ENCODE assay signal across 10 mouse cellular contexts in genomic region chr13:103806210-103806851, GRCm38 (mm10). TPM values are rescaled to one million over a fixed set of nuclear protein-coding genes. Genes with fewer than 3 reads are reported as not detected.
DNase-seq lines count a peak whose midpoint lies in the region; ATAC-seq lines count a peak whose summit lies in the region.
"Had no signal": no experiment of that assay in that cellular context is flagged by ENCODE, and none has a peak within 500 bp of the region (broad histone marks: within the 10 kb centered on the region; RNA-seq: fewer than 3 reads in every experiment).

No protein-coding gene starts in this region.

- no peak overlapping the region for H3K4me2 ChIP-seq in midbrain, embryonic 11.5 days
- no peak overlapping the region for H3K4me2 ChIP-seq in liver, embryonic 12.5 days
- no peak overlapping the region for H3K4me2 ChIP-seq in kidney, embryonic 14.5 days (replicated peaks; ENCODE audit: low read depth, low read length)
- H3K4me2 ChIP-seq: embryonic facial prominence, embryonic 15.5 days; limb, embryonic 15.5 days had no signal

- intact Hi-C loops in left cerebral cortex, postnatal 10 days (cut with DNase I) = no loop called here

- H3K9ac ChIP-seq in midbrain, embryonic 11.5 days (ENCODE audit: low read length) = no peak overlapping the region
- H3K9ac ChIP-seq in liver, embryonic 12.5 days = no peak overlapping the region
- no peak overlapping the region for H3K9ac ChIP-seq in kidney, embryonic 14.5 days (ENCODE audit: low read depth, low read length)
- H3K9ac ChIP-seq: embryonic facial prominence, embryonic 15.5 days; limb, embryonic 15.5 days had no signal

- no peaks in the 10 kb centered on the region for H3K36me3 ChIP-seq in midbrain, embryonic 11.5 days (ENCODE audit: control insufficient read depth, insufficient read depth, low read length)
- H3K36me3 ChIP-seq in midbrain, embryonic 10.5 days = no peaks in the 10 kb centered on the region
- no peaks in the 10 kb centered on the region for H3K36me3 ChIP-seq in liver, embryonic 12.5 days
- no peaks in the 10 kb centered on the region for H3K36me3 ChIP-seq in kidney, embryonic 14.5 days (ENCODE audit: control insufficient read depth, insufficient read depth, low read length)
- H3K36me3 ChIP-seq: embryonic facial prominence, embryonic 15.5 days had no signal

- H3K4me3 ChIP-seq in midbrain, embryonic 11.5 days (ENCODE audit: low read depth, low read length) = no peak overlapping the region
- H3K4me3 ChIP-seq in midbrain, embryonic 10.5 days = no peak overlapping the region
- no peak overlapping the region for H3K4me3 ChIP-seq in liver, embryonic 12.5 days
- no peak overlapping the region for H3K4me3 ChIP-seq in kidney, embryonic 14.5 days (ENCODE audit: low read length)
- H3K4me3 ChIP-seq: embryonic facial prominence, embryonic 15.5 days; limb, embryonic 15.5 days had no signal

- H3K4me1 ChIP-seq in midbrain, embryonic 11.5 days (ENCODE audit: control insufficient read depth, insufficient read depth, low read length) = peaks cover 4% of the 10 kb centered on the region; the same call in 1 of the 2 replicates
- peaks cover 8% of the 10 kb centered on the region for H3K4me1 ChIP-seq in midbrain, embryonic 10.5 days
- peaks cover 6% of the 10 kb centered on the region; the same call in 1 of the 2 replicates for H3K4me1 ChIP-seq in liver, embryonic 12.5 days
- no peaks in the 10 kb centered on the region for H3K4me1 ChIP-seq in kidney, embryonic 14.5 days (ENCODE audit: control insufficient read depth, insufficient read depth, low read length)
- H3K4me1 ChIP-seq: embryonic facial prominence, embryonic 15.5 days had no signal

- peak; percentile 84 for DNase-seq in midbrain, embryonic 11.5 days (ENCODE audit: low spot score, missing footprints)
- no peak for DNase-seq in midbrain, embryonic 10.5 days (ENCODE audit: low spot score)
- DNase-seq in frontal cortex, postnatal 14 days (ENCODE audit: low spot score in 2 of 2) = peak; percentile 44 to 47
- DNase-seq in left cerebral cortex, postnatal 10 days (ENCODE audit: extremely low spot score in 1 of 2, low spot score in 2 of 2) = peak; percentile 36 to 72
- DNase-seq in telencephalon, adult 2 months (ENCODE audit: low read depth, low spot score) = peak; percentile 89
- no peak for DNase-seq in spleen, postnatal 36 days (ENCODE audit: low spot score in 2 of 2)

- WGBS in midbrain, embryonic 11.5 days = 46% methylated on average over 6 of the region's 6 CpGs
- WGBS in midbrain, embryonic 10.5 days = 50% methylated on average over 6 of the region's 6 CpGs
- WGBS in liver, embryonic 12.5 days (ENCODE audit: insufficient replicate concordance) = 63% methylated on average over 6 of the region's 6 CpGs
- 46% methylated on average over 6 of the region's 6 CpGs for WGBS in kidney, embryonic 14.5 days

- H3K9me3 ChIP-seq in midbrain, embryonic 11.5 days (ENCODE audit: control insufficient read depth, low read length) = no peaks in the 10 kb centered on the region
- no peaks in the 10 kb centered on the region for H3K9me3 ChIP-seq in midbrain, embryonic 10.5 days (replicated peaks)
- H3K9me3 ChIP-seq in liver, embryonic 12.5 days (replicated peaks) = no peaks in the 10 kb centered on the region
- H3K9me3 ChIP-seq in kidney, embryonic 14.5 days (ENCODE audit: control insufficient read depth, low read length) = no peaks in the 10 kb centered on the region
- H3K9me3 ChIP-seq: embryonic facial prominence, embryonic 15.5 days; limb, embryonic 15.5 days had no signal

- ATAC-seq in midbrain, embryonic 11.5 days (ENCODE audit: low FRiP score) = 0 out of 2 replicates have a peak, but pooled peaks have one; percentile 24
- no peak for ATAC-seq in liver, embryonic 12.5 days
- ATAC-seq in kidney, embryonic 14.5 days (ENCODE audit: low FRiP score, low TSS enrichment) = no peak

- H3K27me3 ChIP-seq in midbrain, embryonic 11.5 days (ENCODE audit: control insufficient read depth, insufficient read depth, low read length) = no peaks in the 10 kb centered on the region
- H3K27me3 ChIP-seq in midbrain, embryonic 10.5 days (ENCODE audit: low read depth, poor library complexity, severe bottlenecking) = no peaks in the 10 kb centered on the region
- H3K27me3 ChIP-seq in liver, embryonic 12.5 days (replicated peaks) = no peaks in the 10 kb centered on the region
- H3K27me3 ChIP-seq in kidney, embryonic 14.5 days (ENCODE audit: control insufficient read depth, insufficient read depth, low read length) = no peaks in the 10 kb centered on the region
- H3K27me3 ChIP-seq: embryonic facial prominence, embryonic 15.5 days; limb, embryonic 15.5 days had no signal

- H3K27ac ChIP-seq in midbrain, embryonic 11.5 days (ENCODE audit: low read depth, low read length) = no peak overlapping the region
- no peak overlapping the region for H3K27ac ChIP-seq in midbrain, embryonic 10.5 days (replicated peaks)
- H3K27ac ChIP-seq in liver, embryonic 12.5 days = no peak overlapping the region
- H3K27ac ChIP-seq in kidney, embryonic 14.5 days (ENCODE audit: low read depth, low read length) = no peak overlapping the region
- H3K27ac ChIP-seq: embryonic facial prominence, embryonic 15.5 days; limb, embryonic 15.5 days had no signal

RNA-seq across cellular contexts. Expression of gene Srek1, which starts 31.9 kb away (rescaled TPM):
- polyA plus RNA-seq in midbrain, embryonic 11.5 days (2014; fragmentation: Nextera tagmentation; extraction: Ambion mirVana) = 91.9 and 116 TPM in 2 replicates
- polyA plus RNA-seq in midbrain, embryonic 10.5 days (2016; fragmentation: Nextera tagmentation; extraction: Ambion mirVana) = 89.4 and 92.1 TPM in 2 replicates
- total RNA-seq in left cerebral cortex, postnatal 10 days (2021) = 10 to 100 TPM; 66.2 to 68.8 TPM
- 39.4 and 39.9 TPM in 2 replicates for polyA plus RNA-seq in liver, embryonic 12.5 days (2016; fragmentation: Nextera tagmentation; extraction: Ambion mirVana)
- polyA plus RNA-seq in kidney, embryonic 14.5 days (2014; fragmentation: Nextera tagmentation; extraction: Ambion mirVana) = 110 and 125 TPM in 2 replicates

Comparison
In these comparisons a context has a peak if more than half of its experiments do, and no peak if none do; other contexts are left out.
1. DNase-seq: peak in midbrain, embryonic 11.5 days (single experiment), frontal cortex, postnatal 14 days (2 of 2), left cerebral cortex, postnatal 10 days (2 of 2) and telencephalon, adult 2 months (single experiment); none in midbrain, embryonic 10.5 days (single experiment) and spleen, postnatal 36 days (0 of 2).